Mouse (Mus musculus): ENCODE data around the gene Zfhx3. TPM values are rescaled to one million over a fixed set of nuclear protein-coding genes. Genes with fewer than 3 reads are reported as not detected.

Gene Zfhx3
- total and polyA plus RNA-seq, 3 experiments, result 0.23 to 2.5 TPM; not detected in 1

DNA sequence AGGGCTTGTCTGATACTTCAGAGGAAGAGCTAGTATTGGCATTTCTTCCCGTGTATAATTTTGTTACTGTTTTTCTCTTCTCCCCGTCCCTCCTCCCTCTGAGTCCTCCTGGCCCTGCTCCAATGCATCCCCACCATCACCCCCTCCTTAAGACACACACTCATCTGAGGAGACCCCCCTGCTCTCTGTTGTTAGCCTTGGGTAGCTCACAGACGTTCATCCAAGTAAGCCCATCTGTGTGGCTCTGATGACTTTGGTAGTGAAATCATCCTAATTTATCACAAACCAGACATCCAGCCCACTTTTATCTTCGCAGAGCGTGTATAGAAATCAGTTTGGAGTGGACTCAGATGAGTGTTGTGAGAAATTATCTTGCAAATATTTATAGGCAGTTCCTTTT lies 4.4 kb downstream of the Zfhx3 start:
- Histone ChIP-seq H3K4me1 (ENCODE audit: control insufficient read depth in 1 of 2, insufficient read depth in 2 of 2, low read length in 2 of 2) (no peaks in the 10 kb centered on the region), H3K27ac (ENCODE audit: control insufficient read depth, low read depth, low read length) (no peak overlapping the region), H3K36me3 (ENCODE audit: control insufficient read depth in 1 of 2, insufficient read depth in 2 of 2, low read length in 2 of 2) (no peaks in the 10 kb centered on the region), H3K27me3 (ENCODE audit: control insufficient read depth in 1 of 2, insufficient read depth in 2 of 2, low read length in 2 of 2) (no peaks in the 10 kb centered on the region), H3K9me3 (replicated peaks; ENCODE audit: insufficient read depth, low read length) (no peaks in the 10 kb centered on the region), H3K79me2 (ENCODE audit: control insufficient read depth, insufficient read depth, low read length, poor library complexity) (no peaks in the 10 kb centered on the region), H3K4me3 (ENCODE audit: control insufficient read depth in 1 of 2, insufficient read depth in 1 of 2, low read depth in 2 of 2, low read length in 2 of 2) (no peak overlapping the region), H3K9ac (ENCODE audit: control insufficient read depth, low read depth, low read length, poor library complexity, severe bottlenecking) (no peak overlapping the region)
- DNase-seq (ENCODE audit: low read depth, low spot score), result no peak
- no peak for TF ChIP-seq ELF1 (IDR thresholded peaks at IDR 0.05; ENCODE audit: low read depth, low read length)
- no peak for TF ChIP-seq POLR2AphosphoS2 (IDR thresholded peaks at IDR 0.05; ENCODE audit: low read length)
- TF ChIP-seq BHLHE40 (IDR thresholded peaks at IDR 0.05; ENCODE audit: borderline replicate concordance, low read depth, low read length), result no peak
- TF ChIP-seq CHD2 (IDR thresholded peaks at IDR 0.05; ENCODE audit: low read length), result no peak
- no peak for TF ChIP-seq KAT2A (conservative IDR thresholded peaks at IDR 0.05; ENCODE audit: low read depth, low read length)
- TF ChIP-seq ZC3H11A (IDR thresholded peaks at IDR 0.05; ENCODE audit: low read depth, low read length), result no peak
- TF ChIP-seq GATA1 (IDR thresholded peaks at IDR 0.05; ENCODE audit: low read depth, low read length), result no peak
- TF ChIP-seq POLR2A (IDR thresholded peaks at IDR 0.05; ENCODE audit: control insufficient read depth in 1 of 2, insufficient read depth in 1 of 2, low read depth in 1 of 2, low read length in 2 of 2, poor library complexity in 1 of 2), result no peak
- TF ChIP-seq ZMIZ1 (IDR thresholded peaks at IDR 0.05; ENCODE audit: low read depth, low read length), result no peak
- TF ChIP-seq CHD1 (IDR thresholded peaks at IDR 0.05; ENCODE audit: low read depth, low read length), result no peak
- TF ChIP-seq ZNF384 (IDR thresholded peaks at IDR 0.05; ENCODE audit: low read depth, low read length), result no peak
- no peak for TF ChIP-seq USF2 (IDR thresholded peaks at IDR 0.05; ENCODE audit: borderline replicate concordance in 1 of 2, insufficient read depth in 1 of 2, low read depth in 1 of 2, low read length in 2 of 2)
- no peak for TF ChIP-seq RAD21 (IDR thresholded peaks at IDR 0.05; ENCODE audit: low read depth, low read length)
- TF ChIP-seq NRF1 (IDR thresholded peaks at IDR 0.05; ENCODE audit: insufficient read depth, low read depth, low read length, poor library complexity, severe bottlenecking), result no peak
- no peak for TF ChIP-seq MYB (IDR thresholded peaks at IDR 0.05; ENCODE audit: low read depth, low read length)
- TF ChIP-seq TCF12 (IDR thresholded peaks at IDR 0.05; ENCODE audit: low read depth, low read length), result no peak
- TF ChIP-seq SIN3A (IDR thresholded peaks at IDR 0.05; ENCODE audit: low read length), result no peak
- TF ChIP-seq HCFC1 (IDR thresholded peaks at IDR 0.05; ENCODE audit: low read depth, low read length), result no peak

- Histone ChIP-seq H3K9me3 (replicated peaks; ENCODE audit: insufficient read depth, low read length) (no peaks in the 10 kb centered on the region), H3K9ac (ENCODE audit: control insufficient read depth, low read depth, low read length, poor library complexity, severe bottlenecking) (no peak overlapping the region), H3K27me3 (ENCODE audit: control insufficient read depth in 1 of 2, insufficient read depth in 2 of 2, low read length in 2 of 2) (no peaks in the 10 kb centered on the region), H3K4me1 (ENCODE audit: control insufficient read depth in 1 of 2, insufficient read depth in 2 of 2, low read length in 2 of 2) (no peaks in the 10 kb centered on the region), H3K27ac (ENCODE audit: control insufficient read depth, low read depth, low read length) (no peak overlapping the region), H3K4me3 (ENCODE audit: control insufficient read depth in 1 of 2, insufficient read depth in 1 of 2, low read depth in 2 of 2, low read length in 2 of 2) (no peak overlapping the region), H3K79me2 (ENCODE audit: control insufficient read depth, insufficient read depth, low read length, poor library complexity) (no peaks in the 10 kb centered on the region), H3K36me3 (ENCODE audit: control insufficient read depth in 1 of 2, insufficient read depth in 2 of 2, low read length in 2 of 2) (no peaks in the 10 kb centered on the region)
- TF ChIP-seq ETS1 (IDR thresholded peaks at IDR 0.05; ENCODE audit: low read depth, low read length), result no peak
- TF ChIP-seq USF2 (IDR thresholded peaks at IDR 0.05; ENCODE audit: borderline replicate concordance in 1 of 2, insufficient read depth in 1 of 2, low read depth in 1 of 2, low read length in 2 of 2), result no peak
- no peak for TF ChIP-seq GABPA (IDR thresholded peaks at IDR 0.05; ENCODE audit: low read depth, low read length)
- TF ChIP-seq ZKSCAN1 (IDR thresholded peaks at IDR 0.05; ENCODE audit: low read depth, low read length), result no peak
- no peak for TF ChIP-seq MYB (IDR thresholded peaks at IDR 0.05; ENCODE audit: low read depth, low read length)
- TF ChIP-seq TCF12 (IDR thresholded peaks at IDR 0.05; ENCODE audit: low read depth, low read length), result no peak
- no peak for TF ChIP-seq ELF1 (IDR thresholded peaks at IDR 0.05; ENCODE audit: low read depth, low read length)
- TF ChIP-seq TAL1 (IDR thresholded peaks at IDR 0.05; ENCODE audit: low read length), result no peak
- TF ChIP-seq MAX (IDR thresholded peaks at IDR 0.05; ENCODE audit: low read length), result no peak
- DNase-seq (ENCODE audit: low read depth, low spot score), result no peak
Observed at GRCm38 (mm10) chr8:107955887-107956286, 13.4 kb downstream of the Zfhx3 start.

Data from MEL (cell line).